Mouse (Mus musculus) WW6 (cell line): ENCODE results near the gene Ensa.
"Not testable (repeated sequence)": the region's sequence is repeated elsewhere in the genome, so short reads cannot be mapped to it uniquely, and the experiment has no call there.

Experiments used
- DNase-seq: peaks from one replicate; pipeline ENCODE4 v3.0.0-alpha.2; 2013; ENCODE audit warnings: low read depth, low spot score

Gene Ensa

DNA sequence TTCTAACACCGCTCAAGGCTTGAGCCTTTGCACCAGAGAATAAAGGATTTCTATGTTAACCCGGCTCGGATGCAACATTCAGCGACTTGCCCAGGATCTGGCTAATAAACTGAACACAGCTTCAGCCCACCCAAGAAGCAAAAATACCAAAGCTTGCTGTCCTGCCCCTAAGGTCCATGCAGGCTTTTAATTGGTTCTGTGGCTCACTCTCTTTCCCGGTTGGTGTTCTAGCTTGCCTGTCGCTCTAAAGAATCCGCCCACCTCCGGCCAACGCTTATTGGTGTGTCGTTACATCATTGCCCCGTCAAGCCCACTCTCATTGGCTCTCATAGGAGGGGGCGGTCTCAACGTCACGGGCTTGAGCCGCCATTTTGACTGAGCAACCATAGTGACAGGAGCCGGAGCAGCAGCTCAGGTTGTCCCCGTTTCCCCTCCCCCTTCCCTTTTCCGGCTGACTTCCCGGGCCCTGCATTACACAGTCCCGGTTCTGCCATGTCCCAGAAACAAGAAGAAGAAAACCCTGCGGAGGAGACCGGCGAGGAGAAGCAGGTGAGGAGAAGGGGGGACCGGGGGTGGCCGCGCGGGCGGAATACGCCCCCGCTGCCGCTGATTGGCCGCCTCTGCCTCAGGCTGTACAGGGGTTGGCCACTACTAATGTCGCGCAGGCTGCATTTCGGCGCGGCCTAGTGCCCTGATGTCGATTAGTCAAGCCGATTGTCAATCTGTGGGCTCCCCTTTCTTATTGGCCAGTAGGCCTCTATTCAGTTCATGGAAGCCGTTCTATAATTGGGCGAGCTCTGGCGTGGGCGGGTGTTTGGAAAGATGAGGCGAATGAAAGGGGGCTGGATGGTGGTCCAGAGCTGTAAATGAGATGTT, at the start of gene Ensa:
Gene Ensa, plus strand, starts transcription at position 366 of the 876 bp plus-strand sequence.
- peak; percentile 95 for DNase-seq

DNA sequence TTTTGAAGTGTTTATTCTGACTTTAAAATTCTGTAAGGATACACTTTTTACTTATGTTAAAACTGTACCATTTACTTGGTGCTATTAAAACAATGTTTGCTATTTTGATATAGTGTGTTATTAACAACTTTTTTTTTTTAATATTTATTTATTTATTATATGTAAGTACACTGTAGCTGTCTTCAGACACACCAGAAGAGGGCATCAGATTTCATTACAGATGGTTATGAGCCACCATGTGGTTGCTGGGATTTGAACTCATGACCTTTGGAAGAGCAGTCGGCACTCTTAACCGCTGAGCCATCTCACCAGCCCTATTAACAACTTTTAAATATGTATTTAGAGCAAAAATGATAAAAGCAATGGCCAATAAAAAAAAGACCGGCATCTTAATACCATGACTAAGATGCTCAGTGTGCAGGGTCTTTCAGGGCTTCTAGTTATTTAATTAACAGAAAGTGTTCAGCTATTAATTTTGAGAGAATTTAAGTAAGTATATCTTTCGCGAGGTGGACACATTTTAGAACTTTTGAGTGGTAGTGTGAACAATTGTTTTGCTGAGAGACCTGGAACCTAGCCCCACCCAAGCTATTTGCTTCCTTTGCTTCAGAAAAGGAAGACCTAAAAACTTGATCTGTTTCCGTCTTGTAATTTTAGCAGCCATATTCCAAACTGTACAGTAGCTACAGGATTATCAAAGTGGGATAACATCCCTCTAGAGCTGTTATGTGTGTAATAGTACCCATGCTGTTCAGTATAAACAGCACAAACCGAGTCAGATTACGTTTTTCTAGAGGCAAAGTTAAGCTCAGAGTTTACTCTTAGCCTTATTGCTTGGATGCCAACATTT, 36.8 kb upstream of the Ensa start:
- DNase-seq = no peak

DNA sequence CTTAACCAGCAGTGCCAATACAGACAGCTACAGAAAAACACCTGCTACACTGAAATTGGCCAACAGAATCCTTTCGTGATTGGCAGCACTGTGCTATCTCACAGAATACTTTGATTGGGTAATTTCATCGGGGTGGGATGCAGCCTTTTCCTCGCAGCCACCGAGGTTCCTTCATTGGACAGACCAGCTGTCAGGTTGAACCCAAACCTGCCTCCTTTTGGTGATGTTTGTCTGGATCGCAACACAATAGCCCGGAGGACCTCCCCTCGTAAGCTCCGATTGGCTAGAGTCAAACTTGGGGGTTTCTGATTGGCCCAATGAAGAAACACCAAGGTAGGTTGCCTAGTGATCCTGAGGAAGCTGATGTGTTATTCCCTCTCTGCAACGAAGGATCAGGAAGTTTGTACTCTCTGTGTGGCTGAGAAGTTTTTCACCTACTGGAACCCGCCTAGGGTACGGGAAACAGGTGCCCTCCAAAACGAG, 36.1 kb upstream of the Ensa start, which contains the start of gene Golph3l:
Gene Golph3l, plus strand, starts transcription at position 331 of the 483 bp plus-strand sequence.
- DNase-seq = peak; percentile 90

DNA sequence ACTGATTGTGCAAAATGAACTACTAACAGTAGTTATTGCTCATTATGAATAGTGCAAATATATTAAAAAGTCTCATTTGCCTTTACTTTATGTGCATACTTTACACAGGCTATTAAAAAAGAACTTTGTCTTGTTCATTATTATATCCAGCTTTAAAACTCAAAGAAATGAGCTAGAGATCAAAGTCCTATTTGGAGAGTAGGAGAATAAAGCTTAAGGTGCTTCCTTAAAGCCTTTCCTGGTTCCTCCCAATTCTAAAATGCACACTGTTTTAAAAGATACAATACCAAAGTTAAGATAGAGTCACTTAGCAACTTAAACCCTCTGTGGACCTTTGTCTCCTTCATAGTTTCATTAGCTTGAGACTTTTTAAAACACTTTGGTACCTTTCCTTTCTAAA, 26.1 kb upstream of the Ensa start:
- no peak for DNase-seq

DNA sequence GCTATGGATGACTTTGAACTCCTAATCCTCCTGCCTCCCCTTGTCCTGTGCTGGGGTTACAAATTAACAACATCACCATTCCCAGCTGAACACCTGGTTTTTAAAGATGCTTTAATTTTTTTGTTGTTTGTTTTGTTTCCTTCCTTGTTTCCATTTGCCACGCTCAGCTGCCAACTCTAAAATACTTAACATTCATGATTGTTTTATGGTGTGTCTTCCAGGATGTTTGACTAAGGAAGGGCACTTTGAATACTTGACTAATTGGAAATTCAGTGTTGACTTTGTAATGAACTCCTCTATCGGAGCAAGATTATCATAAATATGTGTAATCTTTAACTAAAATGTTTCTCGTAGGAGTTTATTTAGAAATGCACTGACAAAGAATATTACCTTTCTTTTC, 23.5 kb upstream of the Ensa start:
- DNase-seq = no peak

DNA sequence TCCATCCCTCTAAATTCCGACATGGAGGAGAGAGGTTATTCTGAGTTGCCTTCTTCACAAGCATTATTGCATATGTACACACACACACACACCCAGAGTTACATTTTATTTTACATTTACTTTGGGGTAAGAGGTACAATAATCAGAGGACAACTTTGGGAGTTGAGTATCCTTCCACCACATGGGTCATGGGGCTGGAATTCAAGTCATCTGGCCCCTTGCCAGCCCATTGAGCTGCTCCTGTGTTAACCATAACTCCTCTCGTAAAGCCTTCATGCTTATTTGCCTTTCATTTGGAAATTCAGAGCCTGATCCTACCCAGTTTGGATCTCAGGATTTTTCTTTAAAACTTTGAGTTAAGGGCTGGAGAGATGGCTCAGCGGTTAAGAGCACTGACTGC, 18.7 kb upstream of the Ensa start:
- DNase-seq = no peak

DNA sequence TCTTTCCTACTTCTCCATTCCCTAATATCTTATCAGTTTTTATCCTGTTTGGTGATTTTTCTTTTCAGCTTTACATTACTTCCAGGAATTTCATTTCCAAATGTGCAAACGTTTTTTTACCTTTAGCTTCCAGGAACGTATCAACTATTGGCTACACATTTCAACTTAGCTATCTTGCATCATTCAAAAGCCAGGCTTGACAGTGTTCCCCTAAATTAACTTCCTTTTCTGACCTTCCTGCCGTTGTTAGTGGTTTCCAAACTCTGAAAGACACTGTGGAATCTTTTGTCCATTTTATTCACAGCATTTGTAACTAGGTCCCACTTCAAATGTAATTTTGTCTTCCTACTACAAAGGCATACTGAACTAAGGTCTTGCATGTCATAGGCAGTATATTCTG, 15.6 kb upstream of the Ensa start:
- no peak for DNase-seq

DNA sequence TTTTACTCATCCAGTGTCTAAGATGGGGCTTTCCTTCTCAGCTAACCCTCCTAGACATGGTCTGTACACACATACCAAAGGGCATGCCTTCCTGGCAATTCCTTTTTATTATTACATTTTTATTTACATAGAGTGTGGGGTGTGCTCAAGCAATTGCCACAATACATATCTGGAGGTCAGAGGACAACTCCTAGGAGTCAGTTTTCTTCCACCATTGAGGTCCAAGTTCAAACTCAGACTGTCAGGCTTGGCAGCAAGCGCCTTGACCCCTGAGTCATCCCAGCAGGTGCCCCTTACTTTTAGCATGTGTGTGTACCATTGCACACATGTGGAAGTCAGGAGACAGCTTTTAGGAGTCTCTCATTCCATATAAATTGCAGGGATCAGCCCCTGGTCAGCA, 10.8 kb upstream of the Ensa start:
- no peak for DNase-seq

DNA sequence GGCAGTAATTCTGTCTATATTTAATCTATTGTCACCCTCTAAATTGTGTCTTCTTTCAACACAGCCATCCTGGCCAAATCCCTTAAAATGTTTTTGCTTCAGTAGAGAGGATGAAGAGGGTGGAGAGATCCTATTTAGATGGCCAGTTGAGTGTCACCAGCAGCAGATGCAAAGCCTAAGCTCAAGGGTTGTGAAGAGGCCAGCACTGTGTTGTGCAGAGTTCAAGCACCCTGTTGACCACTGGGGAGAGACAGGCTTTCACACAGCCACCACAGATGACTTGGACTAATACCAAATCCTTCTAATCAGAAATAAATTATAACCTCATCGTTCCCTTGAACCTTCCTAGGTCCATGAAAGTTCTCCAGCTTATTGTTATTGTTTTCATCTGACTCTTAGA, 6.3 kb upstream of the Ensa start:
- no peak for DNase-seq

DNA sequence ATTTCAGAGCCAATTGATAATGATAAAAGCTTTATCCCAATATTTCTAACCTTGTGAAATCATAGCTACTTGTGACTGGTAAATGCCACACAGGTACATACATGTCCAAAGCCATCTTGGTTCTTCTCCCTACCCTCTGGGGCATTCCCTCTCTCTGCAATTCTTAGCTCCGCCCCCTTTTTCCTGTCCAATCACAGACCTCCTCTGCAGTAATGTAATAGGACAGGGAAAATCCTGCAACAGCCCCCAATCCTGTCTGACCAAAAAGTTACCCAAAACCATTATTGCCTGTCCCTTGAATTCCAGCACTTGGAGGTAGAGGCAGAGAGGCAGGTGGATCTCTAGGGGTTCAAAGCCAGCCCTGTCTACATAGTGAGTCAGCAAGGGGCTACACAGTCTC, 3.6 kb upstream of the Ensa start:
- DNase-seq = no peak

DNA sequence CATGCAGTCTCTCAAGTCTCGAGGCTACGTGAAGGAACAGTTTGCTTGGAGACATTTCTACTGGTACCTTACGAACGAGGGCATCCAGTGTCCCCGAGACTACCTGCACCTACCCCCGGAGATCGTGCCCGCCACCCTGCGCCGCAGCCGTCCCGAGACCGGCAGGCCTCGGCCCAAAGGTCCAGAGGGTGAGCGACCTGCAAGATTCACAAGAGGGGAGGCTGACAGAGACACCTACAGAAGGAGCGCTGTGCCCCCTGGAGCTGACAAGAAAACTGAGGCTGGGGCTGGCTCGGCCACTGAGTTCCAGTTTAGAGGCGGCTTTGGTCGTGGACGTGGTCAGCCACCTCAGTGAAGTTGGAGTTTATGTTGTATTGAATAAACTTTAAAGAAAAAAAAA, 2.4 kb upstream of the Ensa start:
- not testable (repeated sequence) for DNase-seq

DNA sequence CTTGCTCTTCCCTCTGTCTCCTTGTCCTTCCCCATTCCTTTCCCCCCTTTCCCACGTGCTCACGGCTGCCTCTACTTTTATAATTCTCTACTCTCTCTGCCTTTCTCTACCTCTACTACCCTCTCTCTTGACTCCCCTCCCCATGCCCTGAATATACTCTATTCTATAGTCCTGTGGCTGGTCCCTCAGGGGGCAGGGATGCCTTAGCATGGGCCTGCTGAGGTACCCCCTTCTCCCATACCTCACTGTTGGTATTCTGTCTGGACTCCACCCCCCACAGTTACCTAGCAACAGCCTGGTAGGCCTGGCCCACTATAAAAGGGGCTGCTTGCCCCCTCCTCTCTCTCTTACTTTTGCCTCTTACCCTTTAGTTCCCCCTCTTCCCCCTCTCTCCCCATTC, 1.2 kb upstream of the Ensa start:
- DNase-seq = no peak

DNA sequence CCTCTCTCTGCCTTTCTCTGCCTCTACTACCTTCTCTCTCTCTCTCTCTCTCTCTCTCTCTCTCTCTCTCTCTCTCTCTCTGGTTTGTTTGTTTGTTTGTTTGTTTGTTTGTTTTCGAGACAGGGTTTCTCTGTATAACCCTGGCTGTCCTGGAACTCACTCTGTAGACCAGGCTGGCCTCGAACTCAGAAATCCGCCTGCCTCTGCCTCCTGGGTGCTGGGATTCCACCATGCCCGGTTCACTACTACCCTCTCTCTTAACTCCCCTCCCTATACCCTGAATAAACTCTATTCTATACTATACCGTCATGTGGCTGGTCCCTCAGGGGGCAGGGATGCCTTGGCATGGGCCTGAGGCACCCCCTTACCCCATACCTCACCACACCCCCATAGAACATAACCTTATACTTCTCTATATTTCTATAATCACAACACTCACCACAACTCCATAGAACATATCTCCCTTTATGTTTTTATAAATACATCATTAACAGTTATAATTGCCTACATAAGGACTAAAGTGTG, 740 bp upstream of the Ensa start:
- not testable (repeated sequence) for DNase-seq

DNA sequence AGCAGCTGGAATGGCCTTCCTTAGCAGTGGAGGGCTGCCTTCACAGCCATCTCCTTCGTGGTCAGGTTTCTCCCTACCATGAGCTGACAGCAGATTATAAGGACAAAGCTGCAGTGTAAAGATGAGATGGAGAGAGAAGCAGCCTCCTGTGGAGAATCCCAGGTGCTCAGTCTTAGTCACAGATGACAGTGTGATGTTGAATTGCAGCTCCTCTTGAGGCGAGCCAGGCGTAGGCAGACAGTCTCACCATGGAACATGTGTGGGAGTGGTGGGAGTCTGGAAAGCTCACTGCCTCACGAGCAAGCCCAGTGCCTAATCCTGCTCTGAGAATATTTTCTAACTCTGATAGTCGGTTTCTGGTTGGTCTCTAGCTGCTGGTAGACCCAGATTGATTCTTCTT, 3.0 kb downstream of the Ensa start:
- no peak for DNase-seq

DNA sequence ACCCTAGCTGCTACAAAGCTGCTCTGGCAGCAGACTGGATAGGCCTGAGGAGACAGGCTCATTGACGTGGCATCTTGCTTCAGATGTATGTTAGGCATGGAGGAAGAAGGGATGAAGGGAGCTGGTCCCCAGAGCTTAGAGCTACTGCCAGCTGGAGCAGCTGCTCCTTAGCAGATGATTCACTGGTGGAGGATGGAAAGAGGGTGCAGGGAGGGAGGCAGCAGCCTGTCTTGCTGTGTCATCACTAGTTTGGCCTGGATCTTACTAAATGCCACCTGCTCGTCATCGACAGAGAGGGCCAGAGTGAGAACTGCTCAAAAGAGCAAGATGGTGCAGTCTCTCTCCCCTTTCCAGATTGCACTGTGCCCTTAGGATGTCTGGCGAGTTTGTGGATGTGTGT, 5.0 kb downstream of the Ensa start:
- no peak for DNase-seq

DNA sequence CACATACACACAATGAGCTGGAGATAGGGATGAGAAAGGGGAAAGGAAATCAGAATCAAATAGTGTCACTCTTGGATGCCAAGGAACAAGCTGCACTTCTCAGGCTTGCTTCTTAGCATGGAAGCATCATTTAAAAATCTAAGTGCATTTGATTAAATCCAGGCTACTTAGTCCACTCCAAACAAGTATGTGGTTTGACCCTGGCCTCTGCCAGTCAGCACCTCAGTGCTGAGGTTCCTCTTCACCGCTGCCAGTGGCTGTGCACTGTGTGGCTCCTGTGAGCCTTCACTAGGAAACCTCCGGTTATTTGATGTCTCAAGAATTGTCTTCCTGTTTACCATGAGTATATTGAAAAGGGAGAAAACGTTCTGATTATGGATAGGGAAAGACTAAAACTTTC, 6.1 kb downstream of the Ensa start:
- no peak for DNase-seq

DNA sequence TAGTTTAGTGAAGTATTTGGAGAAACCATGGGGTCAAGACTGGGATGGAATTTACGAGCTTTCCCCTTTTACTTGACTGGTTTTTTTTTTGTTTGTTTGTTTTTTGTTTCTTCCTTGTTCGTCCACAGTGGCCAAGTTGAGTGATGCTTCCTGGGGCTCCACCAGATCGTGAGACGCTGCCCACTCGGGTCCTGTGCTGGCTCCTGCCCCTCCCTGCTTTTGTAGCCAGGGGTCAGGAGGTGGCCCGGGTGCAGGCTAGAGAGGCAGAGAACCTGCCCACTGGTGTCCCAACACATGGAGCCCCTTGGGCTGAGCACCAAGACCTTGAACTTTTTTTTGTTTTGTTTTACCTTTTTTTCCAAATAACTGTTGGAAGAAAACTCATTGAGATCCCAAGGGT, 6.5 kb downstream of the Ensa start:
- DNase-seq = no peak

DNA sequence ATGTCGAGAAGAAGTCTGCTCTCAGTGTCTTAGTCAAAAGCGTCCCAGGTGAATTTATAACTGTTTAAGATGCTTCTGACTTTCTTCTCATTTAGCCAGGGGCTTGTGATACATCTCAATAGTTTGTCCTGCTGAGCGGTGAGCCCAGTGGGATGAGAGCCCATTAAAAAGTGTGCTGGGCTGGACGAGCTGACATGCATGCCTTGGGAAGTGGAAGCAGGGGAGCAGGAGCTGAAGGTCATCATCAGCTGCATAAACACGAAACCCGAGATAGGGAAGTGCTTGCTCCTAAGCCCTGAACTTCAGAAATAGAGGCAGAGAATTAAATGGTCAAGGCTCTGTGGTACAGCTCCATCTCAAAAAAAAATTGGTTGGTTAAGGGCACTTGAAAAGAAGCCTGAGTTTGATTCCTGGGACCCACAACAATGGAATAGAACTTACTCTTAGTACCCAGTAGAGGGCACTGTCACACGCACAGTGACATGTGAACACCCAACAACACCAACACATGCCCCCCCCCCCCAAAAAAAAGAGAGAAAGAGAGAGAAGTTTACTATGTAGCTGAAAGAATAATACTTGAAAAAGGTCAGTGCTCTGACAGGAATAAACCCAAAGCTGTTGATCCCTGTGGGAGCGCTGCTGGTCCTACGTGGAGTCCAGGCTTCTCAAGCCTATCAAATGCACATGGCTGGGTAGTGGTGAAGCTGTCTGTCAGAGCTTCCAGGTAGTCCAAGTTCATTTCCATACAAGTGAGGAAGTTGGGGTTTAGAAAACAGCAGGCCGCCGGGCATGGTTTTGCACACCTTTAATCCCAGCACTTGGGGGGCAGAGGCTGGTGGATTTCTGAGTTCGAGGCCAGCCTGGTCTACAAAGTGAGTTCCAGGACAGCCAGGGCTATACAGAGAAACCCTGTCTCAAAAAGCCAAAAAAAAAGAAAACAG, 8.1 kb downstream of the Ensa start:
- DNase-seq = no peak

DNA sequence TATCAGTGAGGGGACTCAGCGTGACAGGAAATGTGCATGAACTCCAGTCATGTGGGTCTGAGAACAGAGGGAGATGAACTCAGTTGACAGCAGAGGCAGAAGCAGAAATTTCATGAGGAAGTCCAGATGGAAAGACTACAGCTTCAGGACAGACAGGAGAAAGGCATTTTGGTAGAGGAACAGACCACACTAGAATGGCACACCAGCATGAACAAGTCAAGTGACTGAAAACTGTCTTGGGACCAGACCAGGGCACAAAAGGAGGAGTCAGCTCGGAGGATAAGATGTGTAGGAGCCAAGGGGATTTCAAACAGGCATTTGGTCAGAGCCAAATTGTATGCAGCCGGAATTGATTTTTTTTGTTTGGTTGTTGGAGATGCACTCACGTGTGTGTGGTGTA, 10.8 kb downstream of the Ensa start:
- no peak for DNase-seq

DNA sequence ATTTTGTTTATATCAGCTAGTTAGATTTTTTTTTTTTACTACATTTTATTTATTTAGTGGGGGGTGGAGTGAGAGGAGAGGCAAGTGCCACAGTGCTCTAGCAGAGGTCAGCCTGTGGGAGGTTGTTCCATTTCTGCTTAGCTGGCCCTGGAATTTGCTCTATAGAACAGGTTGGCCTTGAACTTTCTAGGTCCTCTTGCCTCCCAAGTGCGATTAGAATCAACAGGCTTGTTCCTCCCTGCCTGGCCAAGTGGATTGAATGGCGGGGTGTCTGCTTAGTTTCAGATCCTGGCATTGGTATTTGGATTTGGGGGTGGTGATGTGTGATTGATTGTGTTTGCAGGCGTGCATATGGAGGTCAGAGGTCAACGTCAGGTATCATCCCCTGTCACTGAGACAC, 11.3 kb downstream of the Ensa start:
- DNase-seq = no peak

DNA sequence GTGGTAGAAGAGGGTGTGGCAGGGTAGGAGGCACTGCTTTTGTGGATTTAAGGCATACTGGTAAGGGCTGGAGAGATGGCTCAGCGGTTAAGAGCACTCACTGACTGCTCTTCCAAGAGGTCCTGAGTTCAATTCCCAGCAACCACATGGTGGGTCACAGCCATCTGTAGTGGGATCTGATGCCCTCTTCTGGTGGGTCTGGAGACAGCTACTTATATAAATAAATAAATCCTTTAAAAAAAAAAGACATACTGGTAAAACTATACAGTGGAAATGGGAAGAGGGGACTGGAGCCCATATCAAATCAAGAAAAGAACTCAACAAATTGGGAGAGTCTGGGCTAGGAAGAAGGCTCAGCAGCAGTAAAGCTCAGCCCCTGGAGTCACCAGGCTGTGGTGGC, 14.9 kb downstream of the Ensa start:
- DNase-seq = no peak
